ENCODE assay signal across 15 mouse cellular contexts in the genomic region with DNA sequence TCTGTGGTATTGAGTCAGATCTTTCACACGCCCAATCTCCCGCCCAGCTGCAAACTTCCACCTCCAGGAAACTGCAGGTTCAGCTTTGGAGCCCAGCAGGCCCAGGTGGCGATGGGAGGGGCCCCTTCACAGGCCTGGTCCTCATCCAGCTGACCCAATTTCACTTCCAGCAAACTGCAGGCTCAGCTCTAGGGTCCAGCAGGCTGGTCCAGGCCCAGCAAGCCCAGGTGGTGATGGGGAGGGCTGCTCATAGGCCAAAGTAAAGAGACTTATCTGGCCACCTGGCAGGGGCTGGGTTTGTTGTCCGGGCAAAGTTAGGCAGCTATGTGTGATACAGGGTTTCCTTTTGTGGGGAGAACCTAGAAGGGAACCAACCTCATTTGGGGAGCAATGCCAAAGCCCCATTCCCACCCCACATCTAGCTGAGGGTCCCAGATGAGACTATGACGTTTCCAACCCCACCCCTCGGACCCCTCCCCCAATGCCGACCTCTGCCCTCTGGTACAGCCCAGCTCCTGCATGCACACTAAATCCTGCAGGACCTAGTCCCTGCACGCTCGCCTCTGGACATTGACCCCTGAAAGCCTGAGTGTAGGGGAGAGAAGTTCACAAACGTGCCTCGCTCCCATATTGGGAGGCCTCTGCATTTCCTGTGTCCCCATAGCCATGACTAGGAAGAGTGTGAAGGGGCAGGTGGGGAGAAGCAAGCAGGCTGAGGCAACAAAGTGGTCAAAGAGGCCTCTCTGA. TPM values are rescaled to one million over a fixed set of nuclear protein-coding genes. Genes with fewer than 3 reads are reported as not detected.
DNase-seq lines count a peak whose midpoint lies in the region; ATAC-seq and TF ChIP-seq lines count a peak whose summit lies in the region.
"Had no signal": no experiment of that assay in that cellular context is flagged by ENCODE, and none has a peak within 500 bp of the region (broad histone marks: within the 10 kb centered on the region; RNA-seq: fewer than 3 reads in every experiment).

No protein-coding gene starts in this region.

- no peak for TF ChIP-seq POLR2A in heart, adult 2 months (IDR thresholded peaks at IDR 0.05; ENCODE audit: insufficient read depth, low read depth, low read length)

- H3K36me3 ChIP-seq in kidney, embryonic 16.5 days (ENCODE audit: insufficient read depth, low read length) = no peaks in the 10 kb centered on the region
- no peaks in the 10 kb centered on the region for H3K36me3 ChIP-seq in heart, adult 2 months (ENCODE audit: control insufficient read depth, insufficient read depth, low read length)

- no peak for ATAC-seq in kidney, embryonic 16.5 days (ENCODE audit: low FRiP score, low TSS enrichment)

- no peak overlapping the region for H3K9ac ChIP-seq in kidney, embryonic 16.5 days (replicated peaks; ENCODE audit: low read length)
- H3K9ac ChIP-seq in heart, adult 2 months (ENCODE audit: low read depth, low read length) = no peak overlapping the region

- no peak overlapping the region for H3K27ac ChIP-seq in kidney, embryonic 16.5 days (ENCODE audit: low read length)
- H3K27ac ChIP-seq in heart, adult 2 months = no peak overlapping the region
- H3K27ac ChIP-seq: macrophage had no signal

- 58% methylated on average over 11 of the region's 11 CpGs for WGBS in kidney, embryonic 16.5 days
- 70% methylated on average over 11 of the region's 11 CpGs for WGBS in heart, adult 2 months

- no peak for TF ChIP-seq EP300 in heart, adult 2 months (IDR thresholded peaks at IDR 0.05; ENCODE audit: insufficient read depth, low read depth, low read length)

- peak; percentile 76 for DNase-seq in kidney, adult 11 months
- peak; percentile 95 for DNase-seq in cerebellum, postnatal 10 days
- peak; percentile 46 for DNase-seq in liver
- DNase-seq in thymus, postnatal 10 days (ENCODE audit: low spot score in 2 of 2) = peak; percentile 44 to 49
- no peak for DNase-seq in ovary, postnatal 36 days (ENCODE audit: low spot score)
- no peak for DNase-seq in gastrocnemius, adult 8-10 months (ENCODE audit: low spot score in 2 of 2)
- DNase-seq in heart, adult 2 months = no peak
- DNase-seq: gastrocnemius, postnatal 25 days had no signal

- intact Hi-C loops in heart, adult 2 months (cut with DNase I) = no loop called here

- TF ChIP-seq CTCF in heart, adult 2 months (IDR thresholded peaks at IDR 0.05) = no peak

- H3K9me3 ChIP-seq in kidney, embryonic 16.5 days (ENCODE audit: low read length) = no peaks in the 10 kb centered on the region

- H3K4me2 ChIP-seq in kidney, embryonic 16.5 days (replicated peaks; ENCODE audit: low read depth, low read length) = no peak overlapping the region

- no peaks in the 10 kb centered on the region for H3K79me2 ChIP-seq in heart, adult 2 months (replicated peaks; ENCODE audit: control insufficient read depth, insufficient read depth, low read length)

- H3K4me3 ChIP-seq in kidney, embryonic 16.5 days (ENCODE audit: low read length) = no peak overlapping the region
- no peak overlapping the region for H3K4me3 ChIP-seq in heart, adult 2 months

- no peaks in the 10 kb centered on the region for H3K27me3 ChIP-seq in kidney, embryonic 16.5 days (ENCODE audit: insufficient read depth, low read length)
- H3K27me3 ChIP-seq in heart, adult 2 months (ENCODE audit: control insufficient read depth, insufficient read depth, low read length) = no peaks in the 10 kb centered on the region

- H3K4me1 ChIP-seq in kidney, embryonic 16.5 days (ENCODE audit: insufficient read depth, low read length) = no peaks in the 10 kb centered on the region
- no peaks in the 10 kb centered on the region for H3K4me1 ChIP-seq in heart, adult 2 months (ENCODE audit: control insufficient read depth, insufficient read depth, low read length)

RNA-seq across cellular contexts. Expression of a gene that starts 8.6 kb away (rescaled TPM):
- polyA plus RNA-seq in kidney, embryonic 16.5 days (2015; fragmentation: Nextera tagmentation; extraction: Ambion mirVana) = not detected in 2 replicates
- not detected for total RNA-seq in gastrocnemius, adult 8-10 months (2022)
- total RNA-seq in heart, adult 2 months (2021) = not detected
- polyA plus RNA-seq in heart, adult 2 months (2012; rRNA removed) = not detected in 2 replicates
- total RNA-seq: adrenal gland, adult 18-20 months; common myeloid progenitor, adult 5-6 weeks; gastrocnemius, postnatal 25 days; left cerebral cortex, postnatal 10 days; MEL had no signal
- polyA plus RNA-seq: heart, embryonic 16.5 days; macrophage had no signal

RNA-seq across cellular contexts. Expression of a gene that starts 15.2 kb away (rescaled TPM):
- 1.8 and 4.7 TPM in 2 replicates for polyA plus RNA-seq in kidney, embryonic 16.5 days (2015; fragmentation: Nextera tagmentation; extraction: Ambion mirVana)
- not detected for total RNA-seq in gastrocnemius, adult 8-10 months (2022)
- total RNA-seq in heart, adult 2 months (2021) = 100 to 1,000 TPM; 472 to 774 TPM
- 198 and 795 TPM in 2 replicates for polyA plus RNA-seq in heart, adult 2 months (2012; rRNA removed)
- total RNA-seq: common myeloid progenitor, adult 5-6 weeks; gastrocnemius, postnatal 25 days; MEL had no signal
- polyA plus RNA-seq: macrophage had no signal

RNA-seq across cellular contexts. Expression of a gene that starts 15.5 kb away (rescaled TPM):
- polyA plus RNA-seq in kidney, embryonic 16.5 days (2015; fragmentation: Nextera tagmentation; extraction: Ambion mirVana) = 105 and 115 TPM in 2 replicates
- total RNA-seq in gastrocnemius, adult 8-10 months (2022) = 100 to 1,000 TPM in 1 of 4 experiments, 10 to 100 TPM in 3; 83.3 to 100 (median 89.7) TPM
- 10 to 100 TPM; 82.7 to 84.8 TPM for total RNA-seq in heart, adult 2 months (2021)
- 32.9 and 41.0 TPM in 2 replicates for polyA plus RNA-seq in heart, adult 2 months (2012; rRNA removed)

RNA-seq across cellular contexts. Expression of a gene that starts 16.4 kb away (rescaled TPM):
- 9.5 and 9.6 TPM in 2 replicates for polyA plus RNA-seq in kidney, embryonic 16.5 days (2015; fragmentation: Nextera tagmentation; extraction: Ambion mirVana)
- 1 to 10 TPM; 1.0 to 1.8 (median 1.6) TPM for total RNA-seq in gastrocnemius, adult 8-10 months (2022)
- 1 to 10 TPM; 1.3 to 1.6 TPM for total RNA-seq in heart, adult 2 months (2021)
- polyA plus RNA-seq in heart, adult 2 months (2012; rRNA removed) = 4.1 and 6.1 TPM in 2 replicates

RNA-seq across cellular contexts. Expression of a gene that starts 24.2 kb away (rescaled TPM):
- polyA plus RNA-seq in kidney, embryonic 16.5 days (2015; fragmentation: Nextera tagmentation; extraction: Ambion mirVana) = 33.8 and 35.9 TPM in 2 replicates
- 10 to 100 TPM; 11.2 to 15.0 (median 14.9) TPM for total RNA-seq in gastrocnemius, adult 8-10 months (2022)
- 10 to 100 TPM; 17.7 to 20.6 TPM for total RNA-seq in heart, adult 2 months (2021)
- polyA plus RNA-seq in heart, adult 2 months (2012; rRNA removed) = 32.8 and 36.8 TPM in 2 replicates

Comparison
In these comparisons a context has a peak if more than half of its experiments do, and no peak if none do; other contexts are left out.
1. DNase-seq: peak in kidney, adult 11 months (single experiment), cerebellum, postnatal 10 days (2 of 2), liver (single experiment) and thymus, postnatal 10 days (2 of 2); none in ovary, postnatal 36 days (single experiment), gastrocnemius, adult 8-10 months (0 of 2) and heart, adult 2 months (0 of 2).
2. RNA of a gene that starts 15.2 kb away (total RNA-seq): 472 to 774 TPM in heart, adult 2 months; not detected in gastrocnemius, adult 8-10 months; every median in the first group is over 100 times any median in the second.